Mouse (Mus musculus): Measurements from ENCODE around the gene Efna3.

The Efna3 gene

GRCm38 (mm10) chr3:89284261-89284660 is 38.5 kb downstream of the Efna3 start:
- no peak for DNase-seq (ENCODE audit: low spot score)

GRCm38 (mm10) chr3:89282291-89282643 is 40.5 kb downstream of the Efna3 start:
- DNase-seq (ENCODE audit: low spot score), result no peak

GRCm38 (mm10) chr3:89281579-89282290 is 41.0 kb downstream of the Efna3 start:
- peak; percentile 81 for DNase-seq (ENCODE audit: low spot score)

GRCm38 (mm10) chr3:89280606-89281511 is 41.9 kb downstream of the Efna3 start, which contains the start of gene Efna1:
Gene Efna1 (minus strand): TSS chr3:89281142.
- DNase-seq (ENCODE audit: low spot score), result peak; percentile 59

DNA sequence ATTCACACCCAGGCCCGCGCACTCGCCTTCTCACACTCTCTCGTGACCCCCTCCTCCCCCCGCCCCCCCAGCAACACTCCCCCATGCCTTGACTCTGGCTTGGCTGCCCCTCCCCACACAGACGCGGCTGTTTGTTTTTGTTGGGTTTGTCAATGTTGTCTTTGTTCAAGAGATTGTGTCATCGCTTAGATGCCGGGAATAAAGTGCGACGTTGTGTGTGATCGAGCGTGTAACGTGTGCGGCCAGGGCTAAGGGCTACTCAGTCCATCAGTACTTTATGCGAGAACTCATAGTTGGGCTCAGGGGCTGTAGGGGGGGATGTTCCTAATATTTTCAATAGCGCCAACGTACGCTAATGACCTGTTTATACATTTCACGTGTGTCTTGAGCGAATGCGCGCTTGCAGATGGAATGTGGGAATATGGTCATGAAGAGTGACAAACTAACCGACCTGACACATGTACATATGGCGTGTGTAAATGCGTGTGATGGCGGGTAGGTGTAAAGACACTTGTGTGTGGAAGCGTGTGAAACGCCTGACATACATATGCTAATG is 42.6 kb downstream of the Efna3 start:
- DNase-seq (ENCODE audit: low spot score), result peak; percentile 76

DNA sequence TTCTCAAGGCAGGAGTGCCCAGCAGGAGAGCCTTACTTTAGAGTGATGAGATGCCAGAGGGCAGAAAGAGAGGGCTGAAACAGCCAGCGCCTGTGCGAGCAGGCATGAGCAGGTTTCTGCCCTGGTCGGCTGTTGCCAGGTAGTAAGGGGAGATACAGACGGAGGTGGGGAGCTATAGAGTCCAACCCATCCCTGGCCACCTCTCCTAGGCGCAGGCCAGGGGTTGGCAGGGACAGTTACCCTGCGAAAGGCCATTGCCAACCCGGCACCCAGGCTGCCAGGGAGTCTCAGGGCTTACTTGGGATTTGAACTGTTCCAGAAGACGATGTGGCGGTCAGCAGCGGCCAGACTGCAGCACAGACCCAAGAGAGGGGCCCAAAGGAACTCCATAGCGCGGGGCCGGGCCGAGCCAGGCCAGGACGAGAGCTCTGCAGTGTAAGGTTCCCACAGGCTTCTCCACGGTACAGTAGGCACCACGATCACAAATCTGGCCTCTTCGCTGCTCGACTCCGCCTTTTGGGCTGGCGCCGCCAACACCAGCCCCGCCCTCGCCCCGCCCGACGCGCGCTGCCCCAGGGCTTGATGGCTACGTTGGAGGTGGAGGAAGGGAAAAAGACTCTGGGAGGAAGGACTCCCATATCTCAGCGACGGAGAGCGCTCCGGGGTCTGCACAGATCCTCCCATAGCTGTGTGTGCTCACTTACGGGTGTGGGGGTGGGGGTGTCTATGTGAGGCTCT is 43.4 kb downstream of the Efna3 start:
- DNase-seq (ENCODE audit: low spot score), result peak; percentile 85

- no peak for DNase-seq (ENCODE audit: low spot score)
Observed at GRCm38 (mm10) chr3:89278643-89279042, 44.1 kb downstream of the Efna3 start.

- no peak for DNase-seq (ENCODE audit: low spot score)
Observed at GRCm38 (mm10) chr3:89278107-89278506, 44.7 kb downstream of the Efna3 start.

GRCm38 (mm10) chr3:89277281-89278021 is 45.3 kb downstream of the Efna3 start:
- DNase-seq (ENCODE audit: low spot score), result peak; percentile 37

- no peak for DNase-seq (ENCODE audit: low spot score)
Observed at GRCm38 (mm10) chr3:89276061-89276460, 46.7 kb downstream of the Efna3 start.

DNA sequence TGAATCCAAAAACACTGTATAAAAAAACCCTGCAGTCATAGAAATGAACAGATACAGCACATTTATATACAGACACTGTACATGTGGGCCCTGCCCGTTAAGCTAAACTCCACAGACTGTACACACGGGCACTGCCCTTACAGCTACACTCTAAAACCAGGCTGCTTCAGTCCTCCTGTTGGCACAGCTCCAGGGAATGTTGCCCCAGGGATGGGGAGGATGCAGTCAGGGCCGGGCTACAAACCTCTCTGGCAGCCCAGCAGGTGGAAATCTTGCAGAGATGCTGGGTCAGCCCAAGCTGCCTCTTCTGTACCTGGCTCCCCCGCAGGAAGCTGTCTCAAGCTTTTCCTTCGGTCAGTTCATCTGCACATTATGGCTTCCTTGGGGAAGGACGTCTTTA is 51.0 kb downstream of the Efna3 start:
- DNase-seq (ENCODE audit: low spot score), result no peak

DNA sequence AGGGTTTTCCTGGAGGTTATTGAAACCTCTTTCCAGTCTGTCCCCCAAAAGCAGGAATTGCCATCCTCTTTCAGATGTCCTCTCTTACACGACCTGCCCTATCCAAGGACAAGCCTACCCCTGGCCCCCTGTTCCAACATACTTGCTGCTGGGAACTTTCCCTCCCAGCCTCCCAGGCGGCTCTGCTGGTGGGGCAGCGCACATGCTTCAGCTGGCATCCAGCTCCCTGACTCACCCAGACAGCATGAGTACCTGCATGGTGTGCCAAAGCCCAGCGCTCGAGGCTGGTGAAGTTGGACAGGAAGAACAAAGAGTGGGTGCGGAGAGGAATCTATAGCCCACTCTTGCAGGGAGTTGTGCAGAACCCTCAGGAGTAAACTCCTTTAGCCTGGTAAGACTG is 51.9 kb downstream of the Efna3 start:
- peak; percentile 71 for DNase-seq (ENCODE audit: low spot score)

DNA sequence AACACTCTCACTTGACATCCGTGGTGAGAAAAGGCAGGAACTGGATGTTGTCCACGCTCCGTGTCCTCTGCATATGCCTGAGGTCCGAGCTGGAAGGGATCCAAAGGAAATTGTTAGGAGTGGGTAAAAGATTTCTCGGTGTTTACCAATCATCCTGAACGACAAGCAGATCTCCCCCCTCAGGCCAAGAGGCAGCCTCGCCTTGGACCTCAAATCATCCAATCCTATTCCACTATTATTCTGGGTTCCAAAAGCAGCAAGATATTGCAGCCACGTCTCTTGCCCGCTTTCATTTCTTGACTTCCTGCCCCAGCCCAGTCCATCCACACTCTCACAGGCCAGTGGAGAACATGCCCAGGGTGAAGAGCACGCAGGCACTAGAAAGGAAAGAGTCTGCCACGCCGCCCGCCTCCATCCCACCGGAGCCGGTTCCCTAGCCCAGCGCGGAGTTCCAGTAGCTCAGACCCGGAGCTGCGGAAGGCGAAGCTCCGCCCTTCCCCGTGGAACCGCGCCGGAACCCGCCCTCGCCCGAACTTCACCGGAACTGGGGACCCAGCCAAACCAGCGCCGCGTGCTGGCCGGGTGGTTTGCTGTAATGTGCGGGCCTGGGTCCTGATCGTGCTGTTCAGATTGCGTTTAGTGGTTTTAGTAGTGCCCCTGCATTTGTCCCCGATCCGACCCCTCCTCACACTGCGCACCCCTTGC is 52.6 kb downstream of the Efna3 start, which contains the start of gene Slc50a1:
Gene Slc50a1, minus strand, starts transcription at position 520 of the 705 bp plus-strand sequence.
- DNase-seq (ENCODE audit: low spot score), result peak; percentile 80

GRCm38 (mm10) chr3:89268916-89269315 is 53.8 kb downstream of the Efna3 start:
- DNase-seq (ENCODE audit: low spot score), result no peak

- peak; percentile 82 for DNase-seq (ENCODE audit: low spot score)
Observed at GRCm38 (mm10) chr3:89266439-89266893, 56.3 kb downstream of the Efna3 start.
